Mouse (Mus musculus) thymus, adult 2 months (tissue): Measurements from ENCODE around the gene Olfr522.

Source experiments
- CTCF ChIP-seq: fragments of 200-500 bp; IDR thresholded peaks from 2 replicates; pipeline ENCODE4 v1.5.1; 2012; ENCODE audit warnings: mild to moderate bottlenecking, control low read depth, low read length, moderate library complexity, borderline replicate concordance; ENCODE audit not compliant: control insufficient read depth, poor library complexity, insufficient read depth; ENCODE audit errors: extremely low read depth
- POLR2A ChIP-seq: fragments of 200-500 bp; IDR thresholded peaks from 2 replicates; pipeline ENCODE4 v1.6.1; 2012; ENCODE audit warnings: mild to moderate bottlenecking, low read length, control low read depth, moderate library complexity; ENCODE audit not compliant: control insufficient read depth, poor library complexity, insufficient read depth; ENCODE audit errors: extremely low read depth

GRCm38 (mm10) chr7:140111943-140112342 is 52.6 kb downstream of the Olfr522 start:
- TF ChIP-seq CTCF (no peak), POLR2A (no peak)
